Mouse (Mus musculus) kidney, embryonic 16.5 days (tissue): ENCODE results near the gene Agpat1. TPM values are rescaled to one million over a fixed set of nuclear protein-coding genes. Genes with fewer than 3 reads are reported as not detected.
A peak's percentile ranks its signal among the peaks of the same experiment; 100 is the strongest.

Source experiments
- ATAC-seq: fragments of 200-750 bp; cut with Nextera tagmentation; 2 replicates; pipeline ENCODE4 v1.8.0; 2017; ENCODE audit warnings: moderate TSS enrichment; ENCODE audit not compliant: low FRiP score, low TSS enrichment
- H3K27ac ChIP-seq: fragments of 300-500 bp; sonication (generic); 2 replicates; pipeline ENCODE4 v1.5.1; 2014; ENCODE audit warnings: low read length
- H3K27me3 ChIP-seq: fragments of 300-500 bp; sonication (generic); 2 replicates; pipeline ENCODE4 v1.6.1; 2014; ENCODE audit warnings: low read length, control low read depth, mixed read lengths; ENCODE audit not compliant: insufficient read depth
- H3K36me3 ChIP-seq: fragments of 300-500 bp; sonication (generic); 2 replicates; pipeline ENCODE4 v1.6.1; 2014; ENCODE audit warnings: low read length, control low read depth, mixed read lengths; ENCODE audit not compliant: insufficient read depth
- H3K4me1 ChIP-seq: fragments of 300-500 bp; sonication (generic); 2 replicates; pipeline ENCODE4 v1.6.1; 2014; ENCODE audit warnings: low read length, control low read depth, mixed read lengths; ENCODE audit not compliant: insufficient read depth
- H3K4me2 ChIP-seq: fragments of 300-500 bp; sonication (generic); replicated peaks from 2 replicates; pipeline ENCODE4 v1.6.1; 2014; ENCODE audit warnings: low read depth, low read length
- H3K4me3 ChIP-seq: fragments of 300-500 bp; sonication (generic); 2 replicates; pipeline ENCODE4 v1.5.1; 2014; ENCODE audit warnings: mild to moderate bottlenecking, low read length
- H3K9ac ChIP-seq: fragments of 300-500 bp; sonication (generic); replicated peaks from 2 replicates; pipeline ENCODE4 v1.6.1; 2014; ENCODE audit warnings: low read length
- H3K9me3 ChIP-seq: fragments of 300-500 bp; sonication (generic); 2 replicates; pipeline ENCODE4 v1.6.1; 2016; ENCODE audit warnings: low read length, control low read depth
- WGBS: fragments of 180-500 bp; shearing (Covaris S2); extraction: QIAGEN DNeasy Blood & Tissue Kit; methylation state at CpG from one replicate; pipeline ENCODE4 v1.1.7; 2014; 5-methylcytosine and 5-hydroxymethylcytosine counted together
- polyA plus RNA-seq: library from polyadenylated mRNA; unstranded; fragments of >200 nt; fragmentation: Nextera tagmentation; extraction: Ambion mirVana; gene quantifications from 2 replicates; pipeline ENCODE4 v1.2.1, GENCODE M21; 2015

The Agpat1 gene
- polyA plus RNA-seq = 81.8 and 83.1 TPM in 2 replicates

DNA sequence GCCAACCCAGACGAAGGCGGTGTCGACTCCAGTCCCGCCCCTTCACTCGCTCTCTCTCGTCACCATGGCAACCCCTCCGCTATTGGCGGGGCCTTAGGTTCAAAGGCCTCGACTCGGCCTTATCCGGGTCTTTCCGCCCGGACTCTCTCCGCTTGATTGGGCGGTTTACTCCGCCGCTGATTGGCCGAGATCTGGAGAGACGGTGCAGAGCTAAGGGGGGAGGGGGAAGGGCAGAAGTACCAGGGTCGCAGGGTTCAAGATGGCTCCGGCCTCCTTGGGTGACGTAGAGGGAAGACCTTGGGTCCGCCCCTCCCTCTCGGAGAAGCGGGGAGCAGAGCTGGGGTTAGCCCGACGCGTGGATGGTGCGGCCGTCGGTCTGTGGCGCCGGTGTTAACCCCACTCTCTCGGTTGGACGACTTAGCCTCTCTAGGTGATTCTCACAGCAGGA is at the start of gene Agpat1:
TSS of gene Agpat1 (plus strand) at position 202 of the 448 bp plus-strand sequence.
- Histone ChIP-seq H3K4me1 (peaks cover 51% of the 10 kb centered on the region), H3K27me3 (no peaks in the 10 kb centered on the region), H3K4me2 (peak within 1 kb of the TSS; percentile 89), H3K4me3 (peak within 1 kb of the TSS; percentile 70), H3K9ac (peak within 1 kb of the TSS; percentile 90), H3K9me3 (no peaks in the 10 kb centered on the region), H3K36me3 (peaks cover 13% of the 10 kb centered on the region), H3K27ac (peak within 1 kb of the TSS; percentile 97)
- ATAC-seq = peak; percentile 92
- 0% methylated on average over 35 of the region's 35 CpGs for WGBS

DNA sequence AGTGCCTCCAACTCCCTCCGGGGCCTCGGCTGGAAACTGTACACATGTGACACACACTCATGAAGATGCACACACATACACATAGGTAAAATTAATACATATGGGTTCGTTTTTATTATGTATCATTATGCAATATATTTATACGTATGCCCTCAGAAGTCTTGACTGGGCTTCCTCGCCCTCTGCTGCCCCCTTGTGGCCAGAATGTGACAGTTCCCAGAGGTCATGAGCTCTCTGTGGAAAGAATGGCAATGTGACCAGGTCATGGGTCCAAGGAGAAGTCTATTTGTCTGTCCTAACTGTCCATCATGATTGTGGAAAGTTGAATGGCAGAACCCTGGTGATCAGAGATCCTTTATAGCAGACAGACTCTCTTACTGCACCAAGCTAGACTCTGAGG is 48.6 kb upstream of the Agpat1 start:
- 23% methylated on average over 5 of the region's 5 CpGs for WGBS
- H3K4me3 ChIP-seq = no peak overlapping the region
- no peaks in the 10 kb centered on the region for H3K36me3 ChIP-seq
- H3K9ac ChIP-seq = no peak overlapping the region
- H3K4me1 ChIP-seq = no peaks in the 10 kb centered on the region
- H3K27me3 ChIP-seq = no peaks in the 10 kb centered on the region
- H3K9me3 ChIP-seq = no peaks in the 10 kb centered on the region
- no peak overlapping the region for H3K4me2 ChIP-seq
- no peak overlapping the region for H3K27ac ChIP-seq
- peak; percentile 31; the same call in 1 of the 2 replicates for ATAC-seq

DNA sequence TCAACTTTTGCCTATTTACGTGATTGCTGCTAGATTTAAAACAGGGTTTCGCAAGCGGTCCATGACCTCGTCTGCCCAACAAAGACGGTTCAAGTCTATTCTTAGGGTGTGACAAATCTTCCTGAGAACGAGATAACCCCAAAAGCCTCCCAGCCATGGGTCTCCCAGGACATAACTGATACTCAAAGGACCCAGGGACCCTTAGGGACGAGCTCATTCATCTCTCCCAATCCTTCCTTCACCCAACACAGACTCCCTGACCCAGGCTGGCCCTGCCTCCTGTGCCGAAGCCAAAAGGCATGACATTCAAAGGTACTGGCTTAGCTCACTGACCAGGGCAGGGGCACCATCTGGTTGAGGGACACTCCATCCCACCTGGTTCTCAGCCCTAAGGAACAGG is 47.7 kb upstream of the Agpat1 start:
- H3K27ac ChIP-seq = no peak overlapping the region
- H3K4me3 ChIP-seq = no peak overlapping the region
- no peaks in the 10 kb centered on the region for H3K27me3 ChIP-seq
- no peak for ATAC-seq
- H3K9ac ChIP-seq = no peak overlapping the region
- H3K4me1 ChIP-seq = no peaks in the 10 kb centered on the region
- H3K4me2 ChIP-seq = no peak overlapping the region
- 86% methylated on average over 8 of the region's 8 CpGs for WGBS
- no peaks in the 10 kb centered on the region for H3K9me3 ChIP-seq
- H3K36me3 ChIP-seq = no peaks in the 10 kb centered on the region

DNA sequence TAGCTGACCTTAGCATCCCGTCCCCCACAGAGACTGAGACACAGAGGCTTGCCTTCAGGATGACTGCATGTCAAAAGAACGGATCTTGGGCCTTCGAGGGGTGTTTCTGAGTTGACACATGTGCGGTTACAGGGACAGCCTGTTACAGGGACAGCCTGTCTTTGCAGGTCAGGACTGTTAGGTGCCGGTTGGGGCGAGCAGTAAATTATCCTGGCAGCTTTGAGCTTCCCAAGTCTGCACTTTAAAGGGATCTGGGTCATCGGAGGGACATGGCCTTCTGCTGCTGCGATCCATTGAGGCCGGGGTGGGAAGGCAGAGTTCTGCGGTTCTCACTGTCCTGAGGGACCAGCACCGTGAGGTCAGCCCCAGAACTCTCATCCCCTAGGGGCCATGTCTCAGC is 46.7 kb upstream of the Agpat1 start:
- Histone ChIP-seq H3K36me3 (no peaks in the 10 kb centered on the region), H3K4me1 (no peaks in the 10 kb centered on the region), H3K9me3 (no peaks in the 10 kb centered on the region), H3K9ac (no peak overlapping the region), H3K4me3 (no peak overlapping the region), H3K4me2 (no peak overlapping the region), H3K27ac (no peak overlapping the region), H3K27me3 (no peaks in the 10 kb centered on the region)
- WGBS = 28% methylated on average over 11 of the region's 11 CpGs
- no peak for ATAC-seq

DNA sequence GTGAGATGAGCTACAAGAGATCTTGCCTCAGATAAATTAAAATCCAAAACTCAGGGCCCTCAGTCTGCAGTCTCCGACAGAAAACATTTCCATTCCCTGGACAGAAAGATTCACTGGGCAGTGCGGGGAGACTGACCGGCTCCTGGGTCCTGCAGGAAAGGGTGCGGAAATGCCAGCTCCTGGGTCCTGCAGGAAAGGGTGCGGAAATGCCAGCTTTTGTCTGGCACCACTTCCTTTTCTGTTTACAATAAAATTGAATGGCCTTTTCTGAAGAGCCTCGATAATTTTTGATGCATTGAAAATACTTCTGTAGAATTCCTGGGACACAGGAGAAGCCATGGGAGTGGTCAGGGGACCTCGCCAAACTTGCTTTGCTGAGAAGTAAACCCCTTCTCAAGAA is 44.9 kb upstream of the Agpat1 start:
- 83% methylated on average over 7 of the region's 7 CpGs for WGBS
- Histone ChIP-seq H3K27ac (no peak overlapping the region), H3K27me3 (no peaks in the 10 kb centered on the region), H3K4me1 (peaks cover 4% of the 10 kb centered on the region), H3K9me3 (no peaks in the 10 kb centered on the region), H3K9ac (no peak overlapping the region), H3K36me3 (no peaks in the 10 kb centered on the region), H3K4me2 (no peak overlapping the region), H3K4me3 (no peak overlapping the region)
- ATAC-seq = no peak

DNA sequence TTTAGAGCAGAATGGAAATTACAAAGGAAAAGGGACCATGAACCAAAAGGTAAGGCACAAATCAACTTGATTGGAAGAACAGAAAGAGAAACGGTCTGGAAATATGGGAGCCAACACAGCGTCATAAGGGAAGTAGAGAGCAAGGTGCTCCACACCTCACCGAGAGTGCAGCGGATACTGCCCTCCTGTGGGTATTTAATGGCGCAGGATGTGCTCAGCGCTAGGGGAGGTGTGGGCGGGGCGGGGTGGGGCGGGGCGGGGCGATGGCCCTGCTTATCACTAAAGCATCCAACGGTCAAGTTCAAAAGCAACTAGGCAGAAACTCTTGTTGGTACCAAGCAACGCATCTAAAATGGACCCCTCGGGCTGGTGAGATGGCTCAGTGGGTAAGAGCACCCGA is 44.2 kb upstream of the Agpat1 start:
- no peak overlapping the region for H3K4me2 ChIP-seq
- ATAC-seq = no peak
- no peaks in the 10 kb centered on the region for H3K36me3 ChIP-seq
- no peak overlapping the region for H3K27ac ChIP-seq
- no peaks in the 10 kb centered on the region for H3K9me3 ChIP-seq
- no peaks in the 10 kb centered on the region for H3K27me3 ChIP-seq
- 25% methylated on average over 15 of the region's 15 CpGs for WGBS
- no peak overlapping the region for H3K4me3 ChIP-seq
- H3K4me1 ChIP-seq = peaks cover 12% of the 10 kb centered on the region
- H3K9ac ChIP-seq = no peak overlapping the region

DNA sequence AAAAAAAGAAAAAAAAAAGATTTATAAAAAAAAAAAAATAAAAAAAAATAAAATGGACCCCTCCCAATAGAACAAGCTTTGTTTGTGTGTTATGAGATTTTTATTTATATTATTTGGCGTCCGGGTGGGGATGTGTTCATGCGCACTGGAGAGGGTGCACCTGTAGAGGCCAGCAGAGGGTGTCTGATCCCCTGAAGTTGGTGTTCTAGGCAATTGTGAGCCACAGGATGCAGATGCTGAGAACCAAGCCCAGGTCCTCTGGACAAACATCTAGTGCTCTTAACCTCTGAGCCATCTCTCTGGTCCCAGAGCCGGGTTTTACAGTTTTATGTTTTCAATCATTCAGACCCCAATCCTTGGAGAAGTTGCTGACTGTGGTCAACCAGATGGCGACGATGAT is 43.6 kb upstream of the Agpat1 start:
- no peak overlapping the region for H3K4me2 ChIP-seq
- H3K36me3 ChIP-seq = no peaks in the 10 kb centered on the region
- H3K4me1 ChIP-seq = peaks cover 16% of the 10 kb centered on the region
- H3K4me3 ChIP-seq = no peak overlapping the region
- no peak overlapping the region for H3K27ac ChIP-seq
- H3K9me3 ChIP-seq = no peaks in the 10 kb centered on the region
- no peaks in the 10 kb centered on the region for H3K27me3 ChIP-seq
- no peak overlapping the region for H3K9ac ChIP-seq
- no peak for ATAC-seq
- WGBS = 85% methylated on average over 6 of the region's 6 CpGs

DNA sequence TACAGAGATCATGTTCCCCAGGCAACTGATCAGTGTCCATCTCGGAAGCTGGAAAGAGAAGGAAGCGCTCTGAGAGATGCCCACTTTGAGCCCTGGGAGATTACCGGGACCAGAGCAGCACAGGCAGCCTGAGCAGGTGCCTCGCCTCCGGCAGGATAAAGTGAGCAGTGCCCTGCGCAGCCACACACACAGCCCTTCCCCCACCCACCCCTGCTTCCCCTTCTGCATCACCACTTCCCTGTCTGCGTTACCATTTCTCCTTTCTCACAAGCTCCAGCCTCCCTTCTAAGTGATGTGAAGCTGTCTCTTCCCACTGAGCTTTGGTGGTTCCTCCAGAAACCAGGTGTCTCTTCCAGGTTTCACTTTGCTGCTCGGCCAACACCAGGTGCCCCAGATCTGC is 42.9 kb upstream of the Agpat1 start:
- H3K9me3 ChIP-seq = no peaks in the 10 kb centered on the region
- H3K27me3 ChIP-seq = no peaks in the 10 kb centered on the region
- no peaks in the 10 kb centered on the region for H3K36me3 ChIP-seq
- peak overlapping the region; percentile 41; the same call in 1 of the 2 replicates for H3K27ac ChIP-seq
- WGBS = 39% methylated on average over 8 of the region's 8 CpGs
- no peak overlapping the region for H3K9ac ChIP-seq
- H3K4me1 ChIP-seq = peaks cover 16% of the 10 kb centered on the region
- no peak for ATAC-seq
- peak overlapping the region; percentile 23; the same call in 1 of the 2 replicates for H3K4me2 ChIP-seq
- 0 out of 2 replicates have a peak overlapping the region, but pooled peaks have one; percentile 6 for H3K4me3 ChIP-seq

DNA sequence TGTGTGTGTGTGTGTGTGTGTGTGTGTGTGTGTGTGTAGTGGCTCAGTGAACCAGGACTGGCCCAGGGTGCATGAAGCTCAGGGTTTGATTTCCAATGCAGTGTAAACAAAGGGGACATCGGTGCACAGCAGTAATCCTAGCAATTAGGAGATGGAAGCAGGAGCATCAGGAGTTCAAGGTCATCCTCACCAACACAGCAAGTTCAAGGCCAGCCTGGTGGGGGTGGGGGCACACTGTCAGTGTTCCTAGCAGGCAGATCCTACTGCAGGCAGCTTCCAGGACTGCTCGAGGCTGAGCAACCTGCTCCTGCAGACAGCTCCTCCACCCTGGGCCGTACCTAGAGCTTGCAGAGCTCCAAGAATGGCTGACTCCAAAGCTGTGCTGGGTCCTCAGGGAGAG is 41.5 kb upstream of the Agpat1 start:
- Histone ChIP-seq H3K4me1 (peaks cover 18% of the 10 kb centered on the region), H3K4me2 (no peak overlapping the region), H3K9me3 (no peaks in the 10 kb centered on the region), H3K36me3 (no peaks in the 10 kb centered on the region), H3K9ac (no peak overlapping the region), H3K4me3 (no peak overlapping the region), H3K27ac (no peak overlapping the region), H3K27me3 (no peaks in the 10 kb centered on the region)
- no peak for ATAC-seq
- 50% methylated on average over 3 of the region's 3 CpGs for WGBS

DNA sequence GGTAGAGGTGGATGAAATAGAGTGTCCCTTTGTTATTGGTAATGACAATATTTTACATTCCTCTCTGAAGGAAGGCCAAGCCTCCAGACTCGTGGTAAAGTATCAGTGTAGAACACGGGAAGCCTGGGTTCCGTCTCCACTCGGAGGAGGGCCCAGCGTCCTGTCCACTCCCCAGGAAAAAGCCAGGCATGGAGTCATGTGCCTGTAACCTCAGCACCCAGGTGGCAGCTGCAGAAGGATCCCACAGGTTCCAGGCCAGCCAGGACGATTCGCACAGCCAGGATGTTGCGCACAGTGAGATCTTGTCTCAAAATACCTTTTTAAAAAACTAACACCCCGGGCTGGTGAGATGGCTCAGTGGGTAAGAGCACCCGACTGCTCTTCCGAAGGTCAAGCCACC is 40.7 kb upstream of the Agpat1 start:
- H3K27me3 ChIP-seq = no peaks in the 10 kb centered on the region
- H3K4me2 ChIP-seq = no peak overlapping the region
- H3K27ac ChIP-seq = no peak overlapping the region
- H3K9ac ChIP-seq = no peak overlapping the region
- no peak for ATAC-seq
- H3K36me3 ChIP-seq = no peaks in the 10 kb centered on the region
- peaks cover 18% of the 10 kb centered on the region for H3K4me1 ChIP-seq
- H3K4me3 ChIP-seq = no peak overlapping the region
- H3K9me3 ChIP-seq = no peaks in the 10 kb centered on the region
- 55% methylated on average over 11 of the region's 11 CpGs for WGBS
